Mouse (Mus musculus) embryonic facial prominence, embryonic 13.5 days (tissue): ENCODE results near the gene Rtn1. TPM values are rescaled to one million over a fixed set of nuclear protein-coding genes. Genes with fewer than 3 reads are reported as not detected.
A peak's percentile ranks its signal among the peaks of the same experiment; 100 is the strongest.
"Not testable (repeated sequence)": the region's sequence is repeated elsewhere in the genome, so short reads cannot be mapped to it uniquely, and the experiment has no call there.

Source experiments
- ATAC-seq: fragments of 200-750 bp; cut with Nextera tagmentation; 2 replicates; pipeline ENCODE4 v1.8.0; 2017; ENCODE audit warnings: low read depth; ENCODE audit not compliant: insufficient number of reproducible peaks, insufficient read depth, low FRiP score, low TSS enrichment
- H3K27ac ChIP-seq: fragments of 300-500 bp; sonication (generic); 2 replicates; pipeline ENCODE4 v1.5.1; 2015; ENCODE audit warnings: moderate library complexity, mild to moderate bottlenecking, inconsistent platforms
- H3K27me3 ChIP-seq: fragments of 300-500 bp; sonication (generic); 2 replicates; pipeline ENCODE4 v1.6.1; 2015; ENCODE audit warnings: mild to moderate bottlenecking, inconsistent platforms
- H3K36me3 ChIP-seq: fragments of 300-500 bp; sonication (generic); 2 replicates; pipeline ENCODE4 v1.6.1; 2015; ENCODE audit warnings: mild to moderate bottlenecking, inconsistent platforms
- H3K4me1 ChIP-seq: fragments of 300-500 bp; sonication (generic); 2 replicates; pipeline ENCODE4 v1.6.1; 2015; ENCODE audit warnings: inconsistent platforms
- H3K4me2 ChIP-seq: fragments of 300-500 bp; sonication (generic); 2 replicates; pipeline ENCODE4 v1.6.1; 2015; ENCODE audit warnings: moderate library complexity, mild to moderate bottlenecking, inconsistent platforms
- H3K4me3 ChIP-seq: fragments of 300-500 bp; sonication (generic); 2 replicates; pipeline ENCODE4 v1.5.1; 2015; ENCODE audit warnings: mild to moderate bottlenecking, inconsistent platforms
- H3K9ac ChIP-seq: fragments of 300-500 bp; sonication (generic); 2 replicates; pipeline ENCODE4 v1.6.1; 2015; ENCODE audit warnings: mild to moderate bottlenecking, inconsistent platforms
- H3K9me3 ChIP-seq: fragments of 300-500 bp; sonication (generic); 2 replicates; pipeline ENCODE4 v1.6.1; 2016; ENCODE audit warnings: inconsistent platforms
- WGBS: fragments of 180-500 bp; shearing (Covaris S2); methylation state at CpG from one replicate; pipeline ENCODE4 v1.1.7; 2015; ENCODE audit warnings: mixed read lengths; 5-methylcytosine and 5-hydroxymethylcytosine counted together
- polyA plus RNA-seq: library from polyadenylated mRNA; unstranded; fragments of >200 nt; fragmentation: Nextera tagmentation; extraction: Ambion mirVana; gene quantifications from 2 replicates; pipeline ENCODE4 v1.2.1, GENCODE M21; 2015

Rtn1 gene
- polyA plus RNA-seq, 1 experiment from 2014 or later, result 43.8 TPM

DNA sequence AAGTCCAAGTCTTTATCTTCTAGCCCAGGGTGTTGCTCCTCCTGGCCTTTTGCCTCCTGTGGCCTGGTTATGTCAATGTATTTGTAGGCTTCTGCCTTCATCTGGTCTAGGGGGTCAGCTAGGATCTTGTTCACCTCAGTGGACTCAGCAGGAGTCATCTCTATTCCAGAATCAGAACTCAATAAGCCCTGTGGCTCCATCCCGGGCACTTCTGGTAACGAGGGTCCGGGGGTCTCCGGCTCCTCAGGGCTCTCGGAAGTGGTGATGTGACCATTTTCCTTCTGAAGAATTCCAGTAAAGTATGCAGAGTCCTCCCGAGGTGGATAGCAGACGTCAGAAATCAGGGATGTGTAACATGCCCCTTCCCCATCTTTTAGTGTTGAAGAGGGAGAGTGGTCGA, 100.3 kb downstream of the Rtn1 start:
- H3K27me3 ChIP-seq, result no peaks in the 10 kb centered on the region
- ATAC-seq, result no peak
- H3K4me3 ChIP-seq, result no peak overlapping the region
- no peaks in the 10 kb centered on the region for H3K36me3 ChIP-seq
- H3K9ac ChIP-seq, result no peak overlapping the region
- no peaks in the 10 kb centered on the region for H3K9me3 ChIP-seq
- H3K4me1 ChIP-seq, result no peaks in the 10 kb centered on the region
- no peak overlapping the region for H3K27ac ChIP-seq
- WGBS, result 83% methylated on average over 8 of the region's 8 CpGs
- H3K4me2 ChIP-seq, result no peak overlapping the region

- 91% methylated on average over 11 of the region's 11 CpGs for WGBS
- no peak for ATAC-seq
- Histone ChIP-seq H3K27ac (no peak overlapping the region), H3K4me1 (no peaks in the 10 kb centered on the region), H3K27me3 (no peaks in the 10 kb centered on the region), H3K36me3 (no peaks in the 10 kb centered on the region), H3K9me3 (no peaks in the 10 kb centered on the region), H3K4me3 (no peak overlapping the region), H3K4me2 (no peak overlapping the region), H3K9ac (no peak overlapping the region)
These were observed 102.6 kb downstream of the Rtn1 start for GRCm38 (mm10) chr12:72306281-72306680.

GRCm38 (mm10) chr12:72305421-72305820, 103.4 kb downstream of the Rtn1 start:
- no peak for ATAC-seq

DNA sequence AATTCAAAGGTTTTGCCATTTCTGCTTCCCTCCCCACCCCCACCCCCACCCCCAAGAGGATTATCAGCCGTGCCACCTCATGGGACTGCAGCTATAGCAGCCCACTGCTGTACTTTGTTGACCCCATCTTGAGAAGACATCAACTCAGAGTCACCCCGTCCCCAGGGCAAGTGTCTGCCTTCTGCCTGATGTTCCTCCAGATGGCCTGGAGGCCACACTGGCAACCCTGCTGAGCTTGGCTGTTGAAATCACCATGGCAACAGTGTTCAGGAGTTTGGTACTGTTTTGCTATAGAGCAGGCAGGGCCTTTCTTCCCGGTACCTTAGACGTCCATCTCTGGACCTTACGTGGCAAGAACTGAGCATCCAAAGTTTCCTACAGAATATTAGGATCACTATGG, 103.9 kb downstream of the Rtn1 start:
- Histone ChIP-seq H3K4me2 (no peak overlapping the region), H3K36me3 (no peaks in the 10 kb centered on the region), H3K9ac (no peak overlapping the region), H3K4me1 (no peaks in the 10 kb centered on the region), H3K4me3 (no peak overlapping the region), H3K27me3 (no peaks in the 10 kb centered on the region), H3K27ac (no peak overlapping the region), H3K9me3 (no peaks in the 10 kb centered on the region)
- WGBS, result 58% methylated on average over 5 of the region's 5 CpGs
- ATAC-seq, result no peak

More at GRCm38 (mm10) chr12:72305421-72305820, 103.4 kb downstream of the Rtn1 start:
- Histone ChIP-seq H3K27ac (no peak overlapping the region), H3K36me3 (no peaks in the 10 kb centered on the region), H3K27me3 (no peaks in the 10 kb centered on the region), H3K4me1 (no peaks in the 10 kb centered on the region), H3K9me3 (no peaks in the 10 kb centered on the region), H3K4me3 (no peak overlapping the region), H3K9ac (no peak overlapping the region), H3K4me2 (no peak overlapping the region)
- 60% methylated on average over 5 of the region's 5 CpGs for WGBS

DNA sequence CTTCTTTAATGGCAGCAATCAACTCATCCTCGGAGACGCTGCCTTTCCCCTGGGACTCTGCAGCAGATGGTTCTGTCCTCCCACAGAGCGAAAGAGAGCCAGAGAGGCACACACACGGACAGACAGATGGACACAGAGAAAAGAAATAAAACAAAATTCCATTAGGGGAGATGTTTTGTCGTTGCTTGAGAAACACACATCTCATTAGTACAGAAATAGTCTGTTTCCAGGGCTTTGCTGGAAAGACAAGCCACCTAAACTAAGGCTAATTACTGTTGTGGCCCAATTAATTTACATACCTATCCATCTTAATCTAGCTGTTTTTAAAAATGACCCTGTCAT, 104.5 kb downstream of the Rtn1 start:
- H3K4me1 ChIP-seq, result no peaks in the 10 kb centered on the region
- H3K27ac ChIP-seq, result no peak overlapping the region
- H3K9ac ChIP-seq, result no peak overlapping the region
- ATAC-seq, result no peak
- H3K27me3 ChIP-seq, result no peaks in the 10 kb centered on the region
- WGBS, result 66% methylated on average over 5 of the region's 5 CpGs
- H3K4me3 ChIP-seq, result no peak overlapping the region
- no peaks in the 10 kb centered on the region for H3K36me3 ChIP-seq
- no peaks in the 10 kb centered on the region for H3K9me3 ChIP-seq
- H3K4me2 ChIP-seq, result no peak overlapping the region

DNA sequence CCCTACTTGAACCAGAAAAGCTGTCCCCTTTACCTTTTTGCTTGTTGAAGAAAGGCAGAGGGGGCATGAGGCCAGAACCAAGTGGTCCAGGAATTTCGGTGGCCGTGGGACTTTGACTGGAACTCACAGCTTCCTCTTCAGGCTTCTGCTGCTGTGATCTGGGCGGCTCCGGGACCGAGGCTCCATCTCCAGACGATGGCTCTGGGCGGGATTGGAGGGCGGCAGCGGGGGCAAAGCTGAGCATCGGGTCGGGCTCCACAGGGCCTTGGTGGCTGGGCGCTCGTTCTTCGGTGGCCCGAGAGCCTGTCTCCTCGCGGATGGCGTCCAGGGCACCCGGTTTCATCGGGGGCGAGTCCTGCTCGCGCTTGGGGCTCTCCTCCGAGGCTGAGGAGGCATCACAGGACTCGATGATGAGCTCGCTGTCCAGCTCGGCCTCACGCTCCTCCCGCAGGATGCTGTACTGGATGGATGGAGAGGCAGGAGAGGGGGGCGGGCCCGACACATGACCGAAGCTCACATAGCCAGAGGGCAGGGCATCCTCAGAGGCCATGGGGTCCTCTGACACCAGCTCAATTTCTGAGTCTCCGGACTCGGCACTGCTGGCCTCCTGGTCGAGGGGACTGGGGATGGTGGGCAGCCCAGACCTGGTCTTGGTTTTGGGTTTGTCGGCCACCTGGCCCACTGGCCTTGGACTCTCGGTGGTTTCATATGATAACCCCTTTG, 105.1 kb downstream of the Rtn1 start:
- Histone ChIP-seq H3K27ac (no peak overlapping the region), H3K27me3 (no peaks in the 10 kb centered on the region), H3K9me3 (no peaks in the 10 kb centered on the region), H3K4me2 (peak overlapping the region; percentile 20; the same call in 1 of the 2 replicates), H3K9ac (no peak overlapping the region), H3K4me1 (no peaks in the 10 kb centered on the region), H3K36me3 (no peaks in the 10 kb centered on the region), H3K4me3 (no peak overlapping the region)
- WGBS, result 62% methylated on average over 37 of the region's 37 CpGs
- no peak for ATAC-seq

DNA sequence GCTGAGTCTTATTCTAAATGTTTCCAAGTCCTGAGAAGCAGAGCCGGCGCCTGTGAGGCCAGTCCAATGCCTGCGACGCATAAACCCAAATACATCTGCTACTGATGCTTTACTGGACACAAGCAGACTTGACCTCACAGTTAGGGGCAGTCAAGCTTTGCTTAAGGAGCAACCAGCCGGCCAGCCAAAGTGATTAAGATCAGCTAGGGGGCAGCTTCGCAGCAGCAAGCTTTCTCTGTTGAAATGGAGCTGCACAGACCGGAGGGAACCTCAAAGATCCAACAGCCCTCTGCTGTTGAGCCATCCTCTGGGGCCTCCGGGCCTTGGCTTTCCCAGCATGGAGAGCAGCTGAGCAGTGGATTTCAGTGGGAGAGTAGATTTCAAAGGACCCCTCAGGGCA, 107.4 kb downstream of the Rtn1 start:
- WGBS, result 49% methylated on average over 8 of the region's 8 CpGs
- H3K27me3 ChIP-seq, result no peaks in the 10 kb centered on the region
- no peak overlapping the region for H3K4me2 ChIP-seq
- ATAC-seq, result no peak
- H3K27ac ChIP-seq, result no peak overlapping the region
- no peaks in the 10 kb centered on the region for H3K9me3 ChIP-seq
- no peaks in the 10 kb centered on the region for H3K4me1 ChIP-seq
- no peak overlapping the region for H3K9ac ChIP-seq
- no peaks in the 10 kb centered on the region for H3K36me3 ChIP-seq
- H3K4me3 ChIP-seq, result no peak overlapping the region

GRCm38 (mm10) chr12:72300971-72301370, 107.9 kb downstream of the Rtn1 start:
- WGBS, result 79% methylated on average over 8 of the region's 8 CpGs
- Histone ChIP-seq H3K36me3 (no peaks in the 10 kb centered on the region), H3K9ac (no peak overlapping the region), H3K27ac (no peak overlapping the region), H3K27me3 (no peaks in the 10 kb centered on the region), H3K4me1 (no peaks in the 10 kb centered on the region), H3K4me2 (no peak overlapping the region), H3K4me3 (no peak overlapping the region), H3K9me3 (no peaks in the 10 kb centered on the region)
- no peak for ATAC-seq

- Histone ChIP-seq H3K4me2 (no peak overlapping the region), H3K9ac (no peak overlapping the region), H3K4me1 (no peaks in the 10 kb centered on the region), H3K27me3 (no peaks in the 10 kb centered on the region), H3K36me3 (no peaks in the 10 kb centered on the region), H3K27ac (no peak overlapping the region), H3K4me3 (no peak overlapping the region), H3K9me3 (no peaks in the 10 kb centered on the region)
- no peak for ATAC-seq
- 62% methylated on average over 7 of the region's 7 CpGs for WGBS
These were observed 110.6 kb downstream of the Rtn1 start for GRCm38 (mm10) chr12:72298222-72298621.

- Histone ChIP-seq H3K36me3 (no peaks in the 10 kb centered on the region), H3K9me3 (peaks cover 3% of the 10 kb centered on the region; the same call in 1 of the 2 replicates), H3K9ac (no peak overlapping the region), H3K4me2 (no peak overlapping the region), H3K4me3 (no peak overlapping the region), H3K27me3 (no peaks in the 10 kb centered on the region), H3K4me1 (no peaks in the 10 kb centered on the region), H3K27ac (no peak overlapping the region)
- ATAC-seq, result no peak
- 84% methylated on average over 5 of the region's 5 CpGs for WGBS
These were observed 112.3 kb downstream of the Rtn1 start for GRCm38 (mm10) chr12:72296552-72296951.

GRCm38 (mm10) chr12:72293185-72293584, 115.7 kb downstream of the Rtn1 start:
- H3K4me1 ChIP-seq, H3K27me3 ChIP-seq, ATAC-seq, H3K27ac ChIP-seq, H3K9ac ChIP-seq, H3K36me3 ChIP-seq, H3K4me2 ChIP-seq, H3K9me3 ChIP-seq, H3K4me3 ChIP-seq: not testable (repeated sequence)
- 77% methylated on average over 3 of the region's 3 CpGs for WGBS

DNA sequence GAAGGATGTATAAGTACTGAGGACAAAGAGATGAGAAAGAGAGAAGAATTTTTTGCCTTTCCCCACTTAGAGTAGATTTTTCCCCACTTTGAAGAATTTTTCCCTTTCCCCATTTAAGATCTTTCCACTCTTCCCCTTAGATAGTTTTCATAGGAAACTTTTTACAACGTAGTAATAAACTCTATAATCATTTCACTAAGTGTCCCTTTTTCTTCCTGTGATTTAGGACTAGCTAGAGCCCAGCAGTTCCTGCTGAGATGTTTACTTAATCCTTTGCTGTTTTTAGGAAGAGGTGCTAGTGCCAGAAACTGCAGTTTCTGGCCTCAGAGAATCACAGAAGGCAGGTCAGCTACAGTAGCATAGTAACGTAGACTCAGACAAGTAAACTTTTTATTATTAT, 116.3 kb downstream of the Rtn1 start:
- Histone ChIP-seq H3K9ac (no peak overlapping the region), H3K27ac (no peak overlapping the region), H3K4me3 (no peak overlapping the region), H3K4me1 (no peaks in the 10 kb centered on the region), H3K4me2 (no peak overlapping the region), H3K27me3 (no peaks in the 10 kb centered on the region), H3K9me3 (peaks cover 3% of the 10 kb centered on the region; the same call in 1 of the 2 replicates), H3K36me3 (no peaks in the 10 kb centered on the region)
- ATAC-seq, result no peak
- 80% methylated on average over 2 of the region's 2 CpGs for WGBS
